Mouse (Mus musculus): ENCODE results near the gene Adamts2.

GRCm38 (mm10) chr11:50704511-50704910 is 102.6 kb downstream of the Adamts2 start:
- TF ChIP-seq CTCF (IDR thresholded peaks at IDR 0.05; ENCODE audit: low read depth) (no peak), EP300 (IDR thresholded peaks at IDR 0.05; ENCODE audit: low read depth) (no peak)

All from heart, postnatal 0 days (tissue).